Mouse (Mus musculus): ENCODE results near the gene Cfh. TPM values are rescaled to one million over a fixed set of nuclear protein-coding genes. Genes with fewer than 3 reads are reported as not detected.

Cfh gene
- polyA plus RNA-seq (2017; shearing (Covaris generic)): 0.28 TPM

GRCm38 (mm10) chr1:140183664-140184063 is at the start of gene Cfh:
Cfh (minus strand) TSS chr1:140183764.

Other genes starting within 250 kb of the Cfh start
- not detected for gene Kcnt2, start 62.4 kb upstream of the Cfh start, polyA plus RNA-seq (2017; shearing (Covaris generic))